Mouse (Mus musculus): Measurements from ENCODE around the gene Itga7. TPM values are rescaled to one million over a fixed set of nuclear protein-coding genes. Genes with fewer than 3 reads are reported as not detected.

The Itga7 gene
- total RNA-seq, 2 experiments from 2014 or later = not detected

DNA sequence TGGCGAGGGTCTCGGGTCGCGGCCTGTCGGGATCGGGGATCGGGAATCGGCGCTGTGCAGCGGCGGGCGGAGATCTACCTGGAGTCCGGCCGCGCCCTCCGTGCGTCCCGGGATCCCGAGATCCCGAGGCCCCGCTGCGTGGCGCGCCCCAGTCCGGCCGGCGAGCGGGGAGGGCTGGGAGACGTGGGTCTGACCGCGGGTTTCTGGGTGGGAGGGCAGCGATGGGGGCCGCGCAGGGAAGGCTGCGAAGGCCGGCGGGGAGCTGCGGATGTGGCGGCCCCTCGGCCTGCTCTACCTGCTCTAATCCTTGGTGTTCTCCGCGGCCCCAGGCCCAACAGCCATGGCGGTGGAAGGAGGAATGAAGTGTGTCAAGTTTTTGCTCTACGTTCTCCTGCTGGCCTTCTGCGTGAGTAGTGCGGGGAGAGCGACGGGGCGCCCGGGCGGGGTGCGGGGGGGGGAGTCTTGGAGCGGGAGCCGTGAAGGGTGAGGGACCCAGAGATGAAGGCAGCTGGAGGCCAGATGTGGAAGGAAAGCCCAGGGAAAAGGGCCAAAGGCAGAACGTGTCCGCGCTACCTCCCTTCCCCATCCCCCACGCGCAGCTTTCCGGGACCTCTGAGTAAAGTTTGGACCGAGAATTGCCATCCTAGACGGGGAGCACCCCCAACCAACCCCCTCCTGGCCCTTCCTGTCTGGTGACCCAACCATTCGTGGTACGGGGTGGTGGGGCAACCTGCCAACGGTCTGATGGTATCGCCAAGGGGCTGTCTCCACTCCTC is 23.4 kb upstream of the Itga7 start:
- ATAC-seq (replicated peaks; ENCODE audit: poor library complexity, severe bottlenecking) = peak; percentile 28

DNA sequence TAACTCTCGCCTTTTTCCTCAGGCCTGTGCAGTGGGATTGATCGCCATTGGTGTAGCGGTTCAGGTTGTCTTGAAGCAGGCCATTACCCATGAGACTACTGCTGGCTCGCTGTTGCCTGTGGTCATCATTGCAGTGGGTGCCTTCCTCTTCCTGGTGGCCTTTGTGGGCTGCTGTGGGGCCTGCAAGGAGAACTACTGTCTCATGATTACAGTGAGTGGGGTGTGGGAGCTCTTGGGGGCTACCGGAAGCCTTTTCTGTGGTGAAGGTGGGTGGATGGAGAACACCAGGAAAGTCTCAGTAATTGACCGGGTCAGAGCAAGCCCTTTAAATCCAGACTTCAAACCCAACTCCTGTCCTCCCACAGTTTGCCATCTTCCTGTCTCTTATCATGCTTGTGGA is 22.2 kb upstream of the Itga7 start:
- ATAC-seq (replicated peaks; ENCODE audit: poor library complexity, severe bottlenecking) = peak; percentile 50

DNA sequence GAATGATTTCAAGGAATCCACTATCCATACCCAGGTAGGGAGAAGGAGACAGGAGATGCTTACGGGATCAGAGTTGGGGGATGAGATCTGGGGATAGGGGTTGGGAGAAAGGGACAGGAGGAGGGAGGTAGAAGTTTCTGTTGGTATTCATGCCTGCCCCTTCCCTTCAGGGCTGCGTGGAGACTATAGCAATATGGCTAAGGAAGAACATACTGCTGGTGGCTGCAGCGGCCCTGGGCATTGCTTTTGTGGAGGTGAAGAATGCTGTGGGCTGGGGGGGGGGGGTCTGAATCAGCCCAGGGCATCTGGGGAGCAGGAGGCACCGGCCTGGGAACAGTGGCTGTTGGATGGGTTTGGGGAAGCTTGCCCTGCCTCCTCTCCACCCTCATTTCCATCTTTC is 21.4 kb upstream of the Itga7 start:
- no peak for ATAC-seq (replicated peaks; ENCODE audit: poor library complexity, severe bottlenecking)

DNA sequence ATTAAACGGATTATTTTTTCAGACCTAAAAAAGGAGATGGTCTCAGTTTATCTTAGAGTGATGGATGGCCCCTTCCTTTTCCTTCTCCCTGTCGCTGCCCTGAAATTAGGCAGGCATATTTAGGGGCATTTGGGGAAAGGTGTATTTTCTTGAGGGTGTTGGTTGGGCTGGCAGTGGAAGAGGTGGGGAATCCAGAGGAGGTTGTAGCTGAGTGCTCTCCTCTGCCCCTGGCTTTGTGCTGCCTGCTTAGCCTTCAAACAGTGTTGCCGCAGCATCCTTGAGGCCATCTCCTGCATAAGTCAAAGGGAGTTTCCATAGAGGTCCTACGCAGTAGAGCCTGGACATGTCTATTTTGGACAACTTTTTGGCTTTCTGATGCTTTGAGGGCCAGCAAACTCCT is 20.8 kb upstream of the Itga7 start:
- no peak for ATAC-seq (replicated peaks; ENCODE audit: poor library complexity, severe bottlenecking)

DNA sequence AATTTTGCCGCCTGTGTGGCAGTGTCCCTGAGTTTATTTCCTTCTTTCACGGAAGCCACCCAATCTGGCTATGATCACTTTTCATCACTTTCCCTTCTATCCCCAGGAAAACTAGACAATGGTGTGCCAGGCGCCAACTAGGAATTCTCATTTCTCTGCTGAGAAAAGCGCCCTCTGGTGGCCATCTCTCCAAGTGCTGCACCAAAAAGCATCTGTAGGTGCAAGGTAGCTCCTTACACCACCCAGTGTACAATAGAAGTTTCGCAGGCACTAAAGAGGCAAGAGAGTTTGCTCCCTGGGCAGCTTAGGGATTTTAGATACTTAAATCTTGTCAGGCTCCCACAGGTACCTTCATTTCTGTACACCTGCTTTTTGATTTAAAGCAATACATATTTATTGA is 20.4 kb upstream of the Itga7 start:
- ATAC-seq (replicated peaks; ENCODE audit: poor library complexity, severe bottlenecking) = peak; percentile 58

DNA sequence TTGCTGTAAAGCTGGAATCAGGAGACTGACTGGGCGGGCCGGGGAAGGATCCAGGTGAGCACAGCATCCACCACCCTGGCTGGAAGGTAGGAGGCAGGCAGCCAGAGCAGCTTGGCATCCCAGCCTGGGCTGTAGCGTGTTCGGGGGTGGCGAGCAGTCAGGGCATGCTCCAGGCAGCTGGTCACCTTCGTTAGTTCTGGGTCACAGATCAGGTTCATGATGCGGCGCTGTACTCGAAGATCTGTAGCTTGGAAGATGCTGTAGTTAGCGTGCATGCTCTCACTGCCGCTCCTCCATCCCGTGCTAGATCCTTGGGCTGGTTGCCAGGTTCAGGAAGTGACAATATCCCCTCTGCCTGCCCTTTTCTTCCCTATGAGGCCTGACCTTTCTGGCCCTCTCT is 19.9 kb upstream of the Itga7 start:
- no peak for ATAC-seq (replicated peaks; ENCODE audit: poor library complexity, severe bottlenecking)

DNA sequence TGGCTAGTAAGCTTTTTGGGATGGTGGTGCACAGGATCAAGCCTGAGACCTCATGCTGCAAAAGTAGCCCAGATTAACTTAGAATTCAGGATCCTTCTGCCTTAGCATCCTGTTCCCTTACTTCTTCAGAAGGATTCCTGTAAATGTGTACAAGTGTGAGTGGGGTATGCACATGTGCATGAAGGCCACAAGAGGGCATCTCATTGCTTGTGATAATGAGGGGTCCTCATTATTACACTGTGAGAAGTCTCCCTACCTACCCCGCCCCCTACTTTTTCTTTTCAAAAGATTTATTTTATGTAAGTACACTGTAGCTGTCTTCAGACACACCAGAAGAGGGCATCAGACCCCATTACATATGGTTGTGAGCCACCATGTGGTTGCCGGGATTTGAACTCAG is 18.1 kb upstream of the Itga7 start:
- no peak for ATAC-seq (replicated peaks; ENCODE audit: poor library complexity, severe bottlenecking)

DNA sequence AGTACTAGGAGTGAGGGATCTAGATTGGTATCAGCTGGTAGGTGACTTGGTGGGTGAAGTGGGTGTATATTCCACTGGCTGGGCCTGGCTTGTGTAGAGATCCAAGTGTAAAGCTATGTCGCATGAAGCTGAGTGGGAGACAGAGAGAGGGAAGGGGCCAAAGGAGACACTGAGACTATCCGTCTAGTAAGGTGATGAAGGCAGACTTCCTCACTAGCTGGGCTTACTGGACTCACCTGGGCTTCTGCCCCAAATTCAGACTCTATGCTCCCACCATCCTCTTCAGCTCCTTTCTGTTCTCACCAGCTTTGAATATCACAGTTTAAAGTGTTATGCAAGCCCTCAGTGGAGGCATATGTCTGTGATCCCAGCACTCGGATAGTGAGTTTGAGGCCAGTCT is 17.0 kb upstream of the Itga7 start:
- no peak for ATAC-seq (replicated peaks; ENCODE audit: poor library complexity, severe bottlenecking)

DNA sequence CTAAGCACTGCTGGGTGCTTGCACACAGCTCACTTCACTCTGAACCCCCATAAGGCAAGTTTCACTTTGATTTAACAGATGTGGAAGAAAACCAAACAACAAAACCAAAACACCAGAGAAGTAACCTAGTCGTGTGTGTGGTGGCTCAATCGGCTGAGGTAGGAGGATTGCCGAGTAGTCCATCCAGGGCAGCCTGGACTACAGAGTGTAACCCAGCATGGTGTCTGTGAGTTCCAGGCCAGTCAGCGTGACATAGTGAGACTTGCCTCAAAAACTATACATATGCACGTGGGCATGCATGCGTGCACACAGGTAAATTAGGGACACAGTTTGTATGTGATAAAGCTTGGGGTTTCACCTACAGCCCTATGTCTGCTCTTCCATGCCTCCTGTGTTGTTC is 16.2 kb upstream of the Itga7 start:
- no peak for ATAC-seq (replicated peaks; ENCODE audit: poor library complexity, severe bottlenecking)

DNA sequence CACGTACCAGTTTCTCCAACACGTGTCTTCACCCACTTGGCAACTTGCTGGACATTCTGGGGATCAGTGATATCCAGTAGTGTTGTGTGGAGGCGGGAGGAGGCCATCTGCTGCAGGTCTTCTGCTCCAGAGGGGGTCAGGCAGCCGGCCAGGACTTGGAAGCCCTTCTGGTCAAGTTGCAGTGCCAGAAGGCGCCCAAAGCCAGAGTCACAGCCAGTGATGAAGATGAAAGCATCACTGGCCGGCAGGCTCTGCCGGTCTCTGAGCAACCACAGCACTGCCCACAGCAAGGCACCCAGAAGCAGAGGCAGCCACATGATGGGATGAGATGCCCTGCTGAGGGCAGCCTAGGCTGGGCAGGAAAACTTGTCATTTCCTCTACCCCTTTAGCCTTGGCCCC is 15.4 kb upstream of the Itga7 start:
- ATAC-seq (replicated peaks; ENCODE audit: poor library complexity, severe bottlenecking) = no peak

DNA sequence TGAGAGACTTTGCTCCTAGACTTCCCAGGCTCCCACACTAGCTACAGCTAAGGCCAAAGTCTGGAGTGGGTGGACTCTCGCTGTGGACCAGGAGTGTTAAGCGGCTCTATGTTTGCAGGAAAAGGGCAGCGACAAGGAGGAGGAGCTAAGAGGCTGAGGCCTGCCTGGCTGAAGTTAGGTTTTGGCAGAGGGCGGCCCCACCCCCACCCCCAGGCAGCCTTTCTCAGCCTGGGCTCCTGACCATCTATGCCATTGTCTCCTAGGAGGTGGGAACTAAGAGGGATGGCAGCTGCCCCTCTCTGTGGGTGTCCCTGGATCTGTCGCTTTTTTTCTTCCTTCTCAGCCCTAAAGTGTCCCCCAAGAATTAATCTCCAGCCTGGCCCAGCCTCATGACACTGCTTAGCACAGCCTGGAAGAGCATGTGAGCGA is 14.4 kb upstream of the Itga7 start:
- ATAC-seq (replicated peaks; ENCODE audit: poor library complexity, severe bottlenecking) = no peak

DNA sequence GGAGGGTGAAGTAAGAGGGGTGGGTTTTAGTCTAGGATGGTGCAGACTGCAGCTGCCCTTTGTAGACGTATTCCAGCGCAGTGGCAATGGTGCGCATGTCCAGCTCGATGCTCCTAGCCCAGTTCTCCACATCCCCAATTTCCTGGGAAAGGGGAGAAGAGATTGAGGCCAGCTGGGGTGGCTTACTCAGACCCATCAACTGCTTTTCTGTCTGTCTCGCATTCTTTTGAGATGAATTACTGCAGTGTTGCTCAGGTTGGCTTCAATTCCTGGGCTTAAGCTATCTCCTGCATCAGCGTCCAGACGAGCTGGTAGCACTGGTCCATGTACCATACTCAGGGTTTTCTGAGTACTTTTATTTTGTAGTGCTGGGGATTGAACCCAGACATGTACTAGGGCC is 13.7 kb upstream of the Itga7 start:
- no peak for ATAC-seq (replicated peaks; ENCODE audit: poor library complexity, severe bottlenecking)

DNA sequence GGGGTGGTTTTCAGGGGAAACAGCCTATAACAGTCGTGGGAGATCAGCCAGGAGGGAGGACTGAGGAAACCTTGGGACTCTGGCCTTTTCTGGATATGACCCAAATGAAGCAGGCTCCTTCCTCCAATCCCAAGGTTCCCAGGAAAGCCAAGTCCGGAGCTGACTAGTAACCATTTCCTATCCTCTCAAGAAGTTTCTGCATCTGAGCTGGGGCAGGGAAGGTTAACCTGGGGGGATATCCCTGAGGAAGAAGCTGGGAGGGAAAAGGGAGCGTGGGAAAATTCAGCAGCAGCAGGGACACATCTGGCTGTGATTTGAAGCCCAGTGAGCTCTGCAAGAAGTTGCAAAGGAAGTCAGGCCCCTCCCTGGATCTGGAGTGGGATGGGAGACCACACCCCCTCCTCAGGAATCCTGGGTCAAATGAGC is 12.9 kb upstream of the Itga7 start:
- ATAC-seq (replicated peaks; ENCODE audit: poor library complexity, severe bottlenecking) = no peak

DNA sequence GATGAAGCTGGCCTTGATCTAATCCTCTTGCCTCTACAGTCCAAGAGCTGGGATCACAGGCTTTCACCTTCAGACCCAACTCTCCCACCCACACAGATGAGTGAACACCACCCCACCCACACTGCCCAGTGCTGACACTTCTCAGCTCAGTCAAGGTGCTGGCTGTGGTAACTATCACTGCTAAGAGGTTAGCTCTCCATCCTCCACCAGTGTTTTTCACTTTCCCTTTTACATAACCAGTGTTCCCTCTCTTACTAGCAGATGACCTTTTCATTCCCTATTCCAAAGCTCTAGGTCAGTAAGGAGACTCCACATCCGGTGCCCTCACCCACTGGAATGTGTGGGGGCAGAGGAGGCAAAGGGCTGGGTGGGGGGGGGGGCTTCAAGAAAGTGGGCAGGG is 12.4 kb upstream of the Itga7 start:
- ATAC-seq (replicated peaks; ENCODE audit: poor library complexity, severe bottlenecking) = no peak

DNA sequence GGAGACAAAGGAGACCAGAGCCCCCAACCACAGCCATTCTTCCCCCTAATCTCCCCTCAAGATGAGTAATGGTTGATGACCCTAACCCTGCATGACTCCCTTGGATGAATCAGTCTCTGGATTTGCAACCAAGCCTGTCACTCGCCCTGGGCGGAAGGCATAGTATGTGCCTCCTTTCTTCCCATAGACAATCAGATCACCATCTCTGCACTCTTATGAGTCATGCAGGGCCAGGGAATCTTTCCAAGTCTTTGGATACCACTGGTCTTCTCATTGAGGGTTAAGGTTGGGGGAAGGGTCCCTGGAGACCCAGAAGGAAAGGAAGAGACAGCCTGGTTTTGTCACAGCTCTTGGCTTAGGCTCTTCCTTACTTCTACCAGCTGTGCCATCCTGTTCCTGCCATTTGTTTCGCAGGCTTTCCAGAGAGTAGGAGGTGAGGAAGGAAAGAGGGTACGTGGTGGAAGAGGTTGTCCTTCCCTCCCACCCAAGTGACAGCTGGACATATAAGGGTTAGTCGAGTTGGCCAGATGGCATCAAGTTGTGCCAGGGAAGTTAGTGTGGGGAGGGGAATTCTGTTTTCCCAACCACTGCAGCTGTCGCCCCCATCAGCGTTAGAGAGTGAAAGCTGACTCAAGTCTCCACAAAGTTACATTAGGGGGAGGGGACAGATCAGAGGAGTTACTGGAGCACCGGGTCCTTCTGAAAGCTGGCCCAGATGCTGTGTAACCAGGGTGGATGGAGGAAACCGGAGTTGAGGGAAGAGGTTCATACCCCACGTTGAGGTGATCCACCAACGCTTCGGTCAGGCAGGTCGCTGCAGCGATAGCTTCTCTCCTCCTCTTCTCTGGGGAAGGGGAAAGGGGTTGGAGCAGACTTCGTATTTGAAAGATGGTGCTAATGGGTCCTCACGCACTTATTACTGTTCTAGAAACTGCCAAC is 11.5 kb upstream of the Itga7 start:
- no peak for ATAC-seq (replicated peaks; ENCODE audit: poor library complexity, severe bottlenecking)

DNA sequence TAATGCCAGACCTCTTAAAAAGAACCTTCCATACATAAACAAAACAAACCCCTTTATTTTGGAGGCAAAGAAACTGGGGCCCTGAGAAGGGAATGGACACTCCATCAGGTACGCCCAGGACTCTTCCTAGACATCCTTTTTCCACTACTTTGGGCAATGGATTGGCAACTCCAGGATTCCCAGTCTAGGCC is 10.9 kb upstream of the Itga7 start, which contains the start of gene Rdh5:
Gene Rdh5 (minus strand): TSS at position 67 of the 191 bp plus-strand sequence.
- ATAC-seq (replicated peaks; ENCODE audit: poor library complexity, severe bottlenecking) = no peak

DNA sequence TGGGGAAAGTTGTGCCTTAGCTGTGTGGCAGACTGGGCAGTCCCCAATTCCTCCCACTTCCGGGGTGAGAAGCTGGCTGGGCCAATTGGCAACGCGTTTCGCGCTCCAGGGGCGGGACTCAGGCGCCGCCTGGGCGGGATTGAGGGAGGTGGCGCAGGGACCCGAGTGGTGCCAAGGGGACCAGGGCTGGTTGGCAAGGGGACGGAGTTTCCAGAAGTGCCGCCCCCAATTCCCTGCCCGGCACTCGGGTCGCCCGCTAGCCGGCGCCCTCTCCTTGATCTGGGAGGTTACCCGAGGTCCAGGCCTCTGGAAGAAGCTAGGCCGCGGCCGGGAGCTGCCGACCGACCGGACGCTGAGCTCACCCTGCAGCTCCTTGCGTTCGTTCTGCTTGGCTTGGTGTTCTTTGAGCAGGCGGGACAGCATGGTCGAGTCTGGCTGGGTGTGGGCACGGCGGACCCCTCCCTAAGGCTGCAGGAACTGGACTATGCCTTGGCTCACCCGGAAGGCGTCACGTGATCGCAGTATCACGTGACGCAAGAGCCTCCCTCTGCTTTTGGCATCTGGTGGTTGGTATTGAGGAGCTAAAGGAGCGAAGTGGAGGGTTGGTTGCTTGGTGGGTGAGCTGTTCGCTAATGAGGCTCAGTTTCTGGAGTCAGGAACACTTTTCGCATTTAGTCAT is 10.5 kb upstream of the Itga7 start:
- peak; percentile 94 for ATAC-seq (replicated peaks; ENCODE audit: poor library complexity, severe bottlenecking)

DNA sequence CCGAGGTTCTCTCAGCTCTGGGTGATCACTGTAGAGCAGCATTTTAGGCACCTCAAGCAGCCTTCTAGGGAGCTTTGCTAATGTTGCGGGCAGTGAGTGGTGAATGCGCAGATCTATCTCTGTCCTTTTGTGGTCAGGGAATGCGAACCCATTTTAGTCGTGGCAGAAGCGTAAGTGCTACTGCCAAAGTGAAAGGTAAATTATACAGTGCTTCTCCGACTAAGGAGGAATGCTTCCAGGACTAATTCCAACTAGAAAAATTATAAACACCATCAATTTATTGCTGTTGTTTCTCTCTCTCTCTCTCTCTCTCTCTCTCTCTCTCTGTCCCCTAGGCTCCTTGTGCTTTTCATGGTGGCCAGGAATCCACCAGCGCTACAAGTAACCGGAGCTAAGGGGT is 9.7 kb upstream of the Itga7 start, which contains the start of gene Bloc1s1:
Gene Bloc1s1 (minus strand): TSS at position 101 of the 400 bp plus-strand sequence.
- peak; percentile 2; the same call in 1 of the 2 replicates for ATAC-seq (replicated peaks; ENCODE audit: poor library complexity, severe bottlenecking)

DNA sequence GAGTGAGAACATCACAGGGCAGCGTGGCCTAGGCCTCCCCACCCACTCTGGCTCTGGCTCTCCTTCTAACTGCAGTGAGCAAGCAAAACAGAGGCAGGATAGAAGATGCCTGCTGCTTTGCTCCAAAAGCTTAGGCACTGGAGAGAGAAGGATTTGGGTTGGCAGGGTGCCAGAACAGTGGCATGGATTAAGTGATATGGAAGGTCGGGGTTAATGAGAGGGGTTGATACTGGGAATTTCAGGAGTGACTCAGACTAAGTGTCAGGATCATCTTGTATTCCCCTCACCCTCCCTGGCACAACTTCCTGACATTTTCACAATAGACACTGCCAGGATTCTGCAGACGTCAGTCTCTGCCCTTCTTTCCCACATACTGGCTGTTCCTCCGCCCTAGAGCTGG is 5.3 kb upstream of the Itga7 start:
- no peak for ATAC-seq (replicated peaks; ENCODE audit: poor library complexity, severe bottlenecking)

DNA sequence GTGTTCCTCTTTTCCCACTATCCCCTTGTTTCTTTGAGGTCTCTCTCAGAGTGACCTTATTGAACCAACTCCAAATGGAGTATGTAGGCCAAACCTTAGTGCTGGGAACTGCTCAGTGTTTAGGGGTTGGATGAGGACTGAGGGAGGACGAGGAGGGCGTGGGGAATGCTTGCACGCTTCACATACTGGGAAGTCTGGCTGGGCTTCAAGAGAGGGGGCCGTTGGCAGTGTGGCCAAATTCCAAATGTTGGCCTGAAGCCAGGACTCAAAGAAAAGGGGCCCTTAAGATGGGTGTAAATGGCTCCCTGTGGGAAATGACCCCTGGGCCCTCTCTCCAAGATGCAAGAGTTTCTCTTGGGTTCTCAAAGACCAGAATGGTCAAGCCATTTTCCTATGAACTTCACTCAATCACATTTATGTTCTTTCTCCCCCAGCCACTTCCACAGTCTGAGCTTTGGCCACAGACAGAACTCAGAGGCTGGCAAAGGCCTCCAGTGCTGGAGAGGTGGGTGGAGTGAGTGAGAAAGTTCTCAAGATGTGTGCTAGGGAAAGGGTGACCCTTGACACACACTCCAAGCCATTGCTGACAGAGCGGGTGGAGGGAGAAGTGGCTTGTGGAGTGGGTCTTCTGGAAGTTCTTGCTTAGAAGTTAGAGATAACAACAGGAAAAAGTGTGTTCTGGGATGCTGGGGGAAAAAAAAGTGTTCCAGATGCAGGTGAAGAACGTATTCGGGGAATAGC is 3.8 kb upstream of the Itga7 start:
- no peak for ATAC-seq (replicated peaks; ENCODE audit: poor library complexity, severe bottlenecking)
